In genomic region chr11:100512384-100512783, GRCm38 (mm10) we compare ENCODE assay signal across 9 mouse cellular contexts. TPM values are rescaled to one million over a fixed set of nuclear protein-coding genes. Genes with fewer than 3 reads are reported as not detected.
DNase-seq lines count a peak whose midpoint lies in the region; ATAC-seq and TF ChIP-seq lines count a peak whose summit lies in the region.
"Had no signal": no experiment of that assay in that cellular context is flagged by ENCODE, and none has a peak within 500 bp of the region (broad histone marks: within the 10 kb centered on the region; RNA-seq: fewer than 3 reads in every experiment).

No protein-coding gene starts in this region.

- no peaks in the 10 kb centered on the region for H3K9me3 ChIP-seq in midbrain, postnatal 0 days (ENCODE audit: low read length)
- H3K9me3 ChIP-seq in midbrain, embryonic 16.5 days (replicated peaks; ENCODE audit: control insufficient read depth, low read length, poor library complexity, severe bottlenecking), result no peaks in the 10 kb centered on the region
- H3K9me3 ChIP-seq: midbrain, embryonic 12.5 days had no signal

- no peak overlapping the region for H3K4me3 ChIP-seq in midbrain, postnatal 0 days (ENCODE audit: low read depth, low read length)
- no peak overlapping the region for H3K4me3 ChIP-seq in midbrain, embryonic 16.5 days (ENCODE audit: low read depth, low read length)
- H3K4me3 ChIP-seq: midbrain, embryonic 12.5 days had no signal

- peak; percentile 72 for TF ChIP-seq CTCF in midbrain, postnatal 0 days (IDR thresholded peaks at IDR 0.05)

- peaks cover 64% of the 10 kb centered on the region for H3K36me3 ChIP-seq in midbrain, postnatal 0 days (ENCODE audit: insufficient read depth, low read length)
- peaks cover 48% of the 10 kb centered on the region for H3K36me3 ChIP-seq in midbrain, embryonic 16.5 days (ENCODE audit: control insufficient read depth, insufficient read depth, low read length)

- 93% methylated on average over 1 of the region's 1 CpGs for WGBS in midbrain, postnatal 0 days
- WGBS in midbrain, embryonic 16.5 days, result 90% methylated on average over 1 of the region's 1 CpGs

- no peaks in the 10 kb centered on the region for H3K27me3 ChIP-seq in midbrain, postnatal 0 days (ENCODE audit: insufficient read depth, low read length)
- H3K27me3 ChIP-seq in midbrain, embryonic 16.5 days (ENCODE audit: control insufficient read depth, insufficient read depth, low read depth, low read length), result no peaks in the 10 kb centered on the region
- H3K27me3 ChIP-seq: midbrain, embryonic 12.5 days had no signal

- H3K4me1 ChIP-seq in midbrain, postnatal 0 days (ENCODE audit: insufficient read depth, low read length), result no peaks in the 10 kb centered on the region
- no peaks in the 10 kb centered on the region for H3K4me1 ChIP-seq in midbrain, embryonic 16.5 days (ENCODE audit: control insufficient read depth, insufficient read depth, low read length)
- H3K4me1 ChIP-seq: midbrain, embryonic 12.5 days had no signal

- no peak overlapping the region for H3K9ac ChIP-seq in midbrain, postnatal 0 days (replicated peaks; ENCODE audit: low read length, poor library complexity, severe bottlenecking)
- H3K9ac ChIP-seq in midbrain, embryonic 16.5 days (ENCODE audit: low read depth, low read length), result no peak overlapping the region
- H3K9ac ChIP-seq: midbrain, embryonic 12.5 days had no signal

- H3K4me2 ChIP-seq in midbrain, postnatal 0 days (ENCODE audit: low read depth, low read length, poor library complexity, severe bottlenecking), result no peak overlapping the region
- no peak overlapping the region for H3K4me2 ChIP-seq in midbrain, embryonic 16.5 days (ENCODE audit: low read length)
- H3K4me2 ChIP-seq: midbrain, embryonic 12.5 days had no signal

- DNase-seq in frontal cortex, postnatal 14 days (ENCODE audit: low spot score in 2 of 2), result no peak
- peak; percentile 60 for DNase-seq in midbrain, postnatal 0 days (ENCODE audit: low spot score)
- peak; percentile 51 to 70 for DNase-seq in layer of hippocampus, postnatal 10 days (ENCODE audit: low spot score in 2 of 2)
- DNase-seq in Muller cell, postnatal 12 days (ENCODE audit: inconsistent ontology term), result no peak
- no peak for DNase-seq in thymus, postnatal 25 days
- DNase-seq in urinary bladder, adult 18-20 months (ENCODE audit: low spot score in 2 of 2), result no peak

- ATAC-seq in frontal cortex, adult (ENCODE audit: low TSS enrichment), result peak; percentile 78; the same call in 1 of the 2 replicates
- no peak for ATAC-seq in midbrain, postnatal 0 days (ENCODE audit: low FRiP score)
- no peak for ATAC-seq in midbrain, embryonic 16.5 days

- H3K27ac ChIP-seq in midbrain, postnatal 0 days (ENCODE audit: low read depth, low read length), result no peak overlapping the region
- H3K27ac ChIP-seq in midbrain, embryonic 16.5 days (ENCODE audit: low read length), result no peak overlapping the region
- H3K27ac ChIP-seq: midbrain, embryonic 12.5 days had no signal

RNA-seq across cellular contexts. Expression of gene Acly, which starts 15.4 kb away (rescaled TPM):
- 207 and 228 TPM in 2 replicates for total RNA-seq in midbrain, postnatal 0 days (2014; rRNA removed)
- 116 and 120 TPM in 2 replicates for polyA plus RNA-seq in midbrain, postnatal 0 days (2015; fragmentation: Nextera tagmentation; extraction: Ambion mirVana)
- 218 and 229 TPM in 2 replicates for polyA plus RNA-seq in midbrain, embryonic 16.5 days (2015; fragmentation: Nextera tagmentation; extraction: Ambion mirVana)
- 100 to 1,000 TPM; 127 to 134 TPM for total RNA-seq in layer of hippocampus, postnatal 10 days (2021)

RNA-seq across cellular contexts. Expression of gene Ttc25, which starts 33.0 kb away (rescaled TPM):
- 0.33 and 0.71 TPM in 2 replicates for total RNA-seq in midbrain, postnatal 0 days (2014; rRNA removed)
- polyA plus RNA-seq in midbrain, postnatal 0 days (2015; fragmentation: Nextera tagmentation; extraction: Ambion mirVana), result 0.96 and 1.4 TPM in 2 replicates
- 2.9 and 3.5 TPM in 2 replicates for polyA plus RNA-seq in midbrain, embryonic 16.5 days (2015; fragmentation: Nextera tagmentation; extraction: Ambion mirVana)
- total RNA-seq in layer of hippocampus, postnatal 10 days (2021), result 1 to 10 TPM; 1.0 to 1.6 TPM

RNA-seq across cellular contexts. Expression of gene Klhl11, which starts 39.8 kb away (rescaled TPM):
- 57.4 and 66.2 TPM in 2 replicates for total RNA-seq in midbrain, postnatal 0 days (2014; rRNA removed)
- 9.1 and 10.3 TPM in 2 replicates for polyA plus RNA-seq in midbrain, postnatal 0 days (2015; fragmentation: Nextera tagmentation; extraction: Ambion mirVana)
- polyA plus RNA-seq in midbrain, embryonic 16.5 days (2015; fragmentation: Nextera tagmentation; extraction: Ambion mirVana), result 10.3 and 11.0 TPM in 2 replicates
- 10 to 100 TPM; 71.8 to 72.9 TPM for total RNA-seq in layer of hippocampus, postnatal 10 days (2021)

Comparison
In these comparisons a context has a peak if more than half of its experiments do, and no peak if none do; other contexts are left out.
1. DNase-seq: peak in midbrain, postnatal 0 days (single experiment) and layer of hippocampus, postnatal 10 days (2 of 2); none in frontal cortex, postnatal 14 days (0 of 2), Muller cell, postnatal 12 days (single experiment), thymus, postnatal 25 days (single experiment) and urinary bladder, adult 18-20 months (0 of 2).